Mouse (Mus musculus): Measurements from ENCODE around the gene Isg20. TPM values are rescaled to one million over a fixed set of nuclear protein-coding genes. Genes with fewer than 3 reads are reported as not detected.

Gene Isg20
- polyA plus RNA-seq (2017; shearing (Covaris generic)), result 100 to 1,000 TPM; 113 to 119 TPM

GRCm38 (mm10) chr7:78912974-78913474, at the start of gene Isg20:
Gene Isg20, plus strand, starts transcription at chr7:78913424.
- ATAC-seq, result no peak

DNA sequence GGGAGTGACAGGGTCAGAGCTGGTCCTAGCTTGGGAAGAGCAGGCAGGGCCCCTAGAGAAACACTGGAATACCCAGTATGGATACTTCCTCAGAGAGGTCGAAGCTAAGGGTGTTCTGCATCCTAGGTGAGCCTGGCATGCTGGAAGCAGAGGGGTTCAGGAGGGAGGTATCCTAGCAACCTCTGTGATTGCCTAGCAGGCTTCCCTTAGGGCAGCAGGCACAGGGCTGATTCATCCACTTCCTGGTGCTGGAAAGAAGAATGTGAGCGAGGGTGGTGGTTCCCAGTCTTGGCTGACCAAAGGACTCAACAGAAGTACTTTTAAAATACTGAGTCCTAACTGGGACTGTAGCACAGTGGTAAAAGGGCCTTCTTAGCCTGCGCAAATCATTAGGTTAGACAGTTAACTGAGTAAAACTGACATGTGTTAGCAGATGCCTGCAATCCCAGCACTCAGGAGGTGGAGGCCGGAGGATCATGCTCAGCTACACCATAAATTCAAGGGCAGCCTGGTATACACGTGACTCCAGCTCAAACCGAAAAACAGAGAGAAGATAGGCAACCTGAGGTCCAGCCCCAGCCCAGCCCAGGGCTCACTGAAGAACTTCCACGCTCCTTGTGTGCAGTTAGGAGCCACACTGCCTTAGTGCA, 49.3 kb upstream of the Isg20 start:
- ATAC-seq, result no peak

DNA sequence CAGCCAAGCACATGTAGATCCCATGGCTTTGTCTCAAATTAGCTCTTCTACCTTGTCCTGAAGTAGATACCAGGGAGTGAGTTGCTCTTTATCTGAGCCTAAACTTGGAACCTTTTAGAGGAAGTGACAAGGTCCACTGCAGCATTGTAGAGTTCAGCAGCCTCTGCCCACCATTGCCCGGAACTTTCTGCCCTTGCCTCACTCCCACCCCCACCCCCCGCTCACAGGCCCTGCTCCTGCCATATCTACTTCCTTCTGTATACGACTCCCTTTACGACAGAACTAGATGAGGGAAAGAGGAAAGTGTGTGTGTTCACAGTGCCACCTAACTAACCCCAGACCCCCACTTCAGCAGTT, 48.8 kb upstream of the Isg20 start:
- ATAC-seq, result no peak

DNA sequence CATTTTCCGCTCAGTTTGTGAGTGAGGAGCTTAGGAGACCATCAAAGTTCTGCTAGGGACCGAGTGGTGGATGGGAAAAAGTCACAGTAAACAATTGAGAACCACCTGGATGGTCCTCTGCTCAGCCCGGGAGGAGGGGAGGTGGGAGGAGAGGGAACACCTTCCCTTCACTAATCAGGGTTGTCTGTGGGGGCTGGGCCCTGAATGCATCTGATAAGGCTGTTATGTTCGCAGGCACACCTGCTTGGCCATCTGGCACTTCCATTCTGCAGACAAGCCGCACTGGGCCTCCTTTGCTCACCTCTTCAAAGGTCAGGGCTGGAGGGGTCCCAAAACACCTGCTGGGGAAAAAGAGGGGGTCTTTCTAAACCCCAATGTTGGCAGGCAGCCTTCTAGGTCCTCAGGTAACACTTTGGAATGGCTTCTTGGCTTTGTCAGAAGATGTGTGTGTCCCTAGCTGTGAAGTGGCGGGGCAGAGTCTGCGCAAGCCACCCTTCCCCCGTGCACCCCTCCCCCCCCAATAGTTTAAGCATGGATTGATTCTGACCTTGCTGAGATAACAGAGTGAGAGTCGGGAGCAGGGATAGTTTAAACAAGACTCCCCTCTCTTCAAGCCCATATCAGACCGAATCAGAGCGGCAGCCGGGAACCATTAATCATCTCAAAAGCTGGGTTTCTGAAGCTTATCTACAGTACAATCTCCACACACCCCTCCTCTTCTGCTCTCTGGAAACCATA, 47.8 kb upstream of the Isg20 start:
- no peak for ATAC-seq

- peak; percentile 23 for ATAC-seq
Measured at GRCm38 (mm10) chr7:78868731-78869130, 44.5 kb upstream of the Isg20 start.

DNA sequence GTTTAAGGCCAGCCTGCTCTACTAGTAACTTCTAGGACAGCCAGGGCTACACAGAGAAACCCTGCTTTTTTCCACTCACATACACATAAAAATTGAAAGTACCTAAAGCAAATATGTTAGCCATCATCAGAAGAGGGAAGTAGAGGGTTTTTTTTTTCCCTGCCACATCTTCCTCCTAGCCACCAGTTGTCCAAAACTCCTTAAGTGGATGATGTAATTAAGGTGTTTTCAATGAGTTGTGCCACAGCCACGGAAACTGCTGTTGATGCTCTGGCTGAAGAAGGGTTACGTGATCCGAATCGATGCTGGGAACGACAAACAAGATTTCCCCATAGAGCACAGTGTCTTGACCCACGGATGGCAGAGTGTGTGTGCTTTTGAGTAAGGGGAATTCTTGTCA, 40.9 kb upstream of the Isg20 start:
- no peak for ATAC-seq

- no peak for ATAC-seq
Measured at GRCm38 (mm10) chr7:78872831-78873230, 40.4 kb upstream of the Isg20 start.

- ATAC-seq, result no peak
Measured at GRCm38 (mm10) chr7:78881607-78882468, 31.4 kb upstream of the Isg20 start.

DNA sequence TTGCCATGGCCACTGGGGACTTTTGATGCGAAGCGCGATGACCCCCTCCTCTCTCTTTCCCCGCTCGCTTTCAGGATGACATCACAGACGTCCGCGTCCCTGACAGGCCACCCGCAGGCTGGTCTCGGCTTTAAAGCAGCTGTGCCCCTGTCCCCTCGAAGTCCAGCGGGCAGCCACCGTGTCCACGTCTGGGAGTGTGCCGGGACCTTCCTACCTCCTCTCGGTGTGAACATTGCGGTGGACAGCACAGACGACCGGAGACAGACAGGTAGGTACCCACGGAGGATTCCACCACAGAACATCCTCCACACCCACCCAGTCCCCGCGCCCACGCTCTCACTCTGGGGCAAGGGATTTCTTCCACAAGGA, 30.8 kb upstream of the Isg20 start:
- no peak for ATAC-seq

GRCm38 (mm10) chr7:78883016-78883725, 30.1 kb upstream of the Isg20 start:
- no peak for ATAC-seq

GRCm38 (mm10) chr7:78883726-78884060, 29.5 kb upstream of the Isg20 start:
- ATAC-seq, result no peak

DNA sequence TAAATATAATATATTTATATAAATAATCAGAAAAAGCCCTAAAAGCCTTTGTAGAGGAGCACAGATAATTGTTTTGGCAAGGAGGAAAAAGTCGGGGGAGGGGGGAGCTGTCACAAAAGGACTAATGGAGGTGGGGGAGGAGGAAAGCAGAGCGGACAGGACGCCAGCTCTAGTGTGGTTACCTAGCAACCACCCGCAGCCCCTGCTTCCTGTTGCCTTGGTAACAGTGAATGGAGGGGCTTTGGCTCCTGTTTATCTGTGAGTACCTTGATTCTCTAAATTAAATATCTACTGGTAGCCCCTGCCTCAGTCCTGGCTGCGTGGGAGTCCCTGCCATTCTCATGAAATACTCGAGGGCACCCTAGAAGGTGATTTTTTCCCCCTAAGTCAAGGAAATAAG, 29.1 kb upstream of the Isg20 start:
- ATAC-seq, result no peak

DNA sequence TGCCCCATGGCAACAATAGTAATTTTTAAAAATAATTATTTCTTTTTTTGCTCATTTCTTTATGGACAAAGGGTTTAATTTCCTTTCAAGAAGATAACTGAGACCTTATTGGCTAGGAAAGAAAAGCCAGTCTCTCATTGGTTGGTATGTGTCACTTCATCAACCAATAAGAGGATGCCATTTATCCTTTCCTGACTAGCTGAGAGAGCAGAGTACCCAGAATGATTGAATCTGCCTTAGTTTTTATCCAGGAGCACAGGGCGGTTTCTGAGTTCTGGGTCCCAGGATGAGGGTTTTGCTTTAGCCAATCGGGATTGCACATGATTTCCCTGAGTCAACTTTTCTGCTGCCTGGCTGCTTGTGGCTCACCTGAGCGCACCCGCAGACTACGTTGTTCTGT, 27.8 kb upstream of the Isg20 start:
- no peak for ATAC-seq

DNA sequence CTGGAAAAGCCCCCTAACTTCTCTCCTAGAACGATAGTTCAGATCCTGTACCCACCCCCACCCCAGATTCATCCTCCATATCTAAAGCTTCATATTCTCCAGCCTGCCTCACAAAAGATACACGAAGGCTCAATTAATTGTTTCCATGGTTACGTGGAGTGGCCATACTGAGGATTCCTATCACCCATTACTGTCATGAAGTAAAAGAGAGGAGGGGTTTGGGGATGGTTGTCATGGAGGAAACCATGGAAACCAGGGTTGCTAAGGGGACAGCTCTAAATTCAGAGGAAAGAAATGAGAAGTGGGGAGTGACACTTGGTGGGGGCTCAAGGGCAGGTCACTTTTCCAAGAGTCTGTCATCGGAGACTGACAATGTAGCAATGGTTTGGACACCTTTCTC, 26.7 kb upstream of the Isg20 start:
- no peak for ATAC-seq

DNA sequence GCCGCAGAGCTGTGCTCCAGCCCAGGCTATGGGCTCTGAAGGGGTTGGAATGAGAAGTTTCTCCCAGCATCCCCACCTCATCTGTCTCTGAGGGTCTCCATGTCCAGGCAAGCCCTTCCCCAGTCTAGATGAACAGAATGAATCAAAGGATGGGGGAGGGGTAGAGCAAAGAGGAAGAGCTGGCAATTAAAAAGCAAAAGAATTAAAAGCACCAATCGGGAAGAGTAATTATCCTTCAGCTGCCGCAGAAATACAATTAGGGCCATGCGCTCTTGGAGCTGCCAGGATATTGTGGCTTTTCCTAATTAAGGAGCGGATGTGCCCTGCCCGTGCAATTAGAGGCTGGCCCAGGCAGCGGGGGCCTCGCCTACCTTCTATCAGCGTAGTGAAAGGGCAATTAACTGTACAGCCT, 25.8 kb upstream of the Isg20 start:
- ATAC-seq, result no peak

GRCm38 (mm10) chr7:78890641-78891040, 22.6 kb upstream of the Isg20 start:
- peak; percentile 36 for ATAC-seq

DNA sequence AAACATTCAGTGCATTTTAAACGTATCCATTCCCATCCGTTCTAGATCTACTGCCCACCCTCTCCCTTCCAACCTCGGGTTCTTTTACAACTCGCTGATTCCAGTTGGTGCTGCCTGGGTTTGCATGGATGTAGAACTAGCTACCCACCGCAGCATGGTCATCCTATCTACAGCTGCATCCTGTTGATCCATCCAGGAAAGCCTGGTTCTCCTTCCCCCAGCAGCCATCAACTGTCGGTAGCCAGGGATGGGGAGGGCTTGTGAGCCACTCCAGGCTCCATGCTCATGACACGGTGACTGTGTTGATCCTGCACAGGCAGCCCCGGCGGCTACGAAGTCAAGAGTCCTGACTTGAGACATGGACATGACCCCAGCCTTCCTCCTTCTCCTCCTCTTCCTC, 19.3 kb upstream of the Isg20 start:
- ATAC-seq, result no peak

GRCm38 (mm10) chr7:78895021-78895652, 18.1 kb upstream of the Isg20 start:
- ATAC-seq, result no peak

GRCm38 (mm10) chr7:78895653-78896333, 17.4 kb upstream of the Isg20 start, which contains the start of gene Aen:
Gene Aen, plus strand, starts transcription at chr7:78895854.
- ATAC-seq, result peak; percentile 99

GRCm38 (mm10) chr7:78897567-78897966, 15.7 kb upstream of the Isg20 start:
- ATAC-seq, result no peak

DNA sequence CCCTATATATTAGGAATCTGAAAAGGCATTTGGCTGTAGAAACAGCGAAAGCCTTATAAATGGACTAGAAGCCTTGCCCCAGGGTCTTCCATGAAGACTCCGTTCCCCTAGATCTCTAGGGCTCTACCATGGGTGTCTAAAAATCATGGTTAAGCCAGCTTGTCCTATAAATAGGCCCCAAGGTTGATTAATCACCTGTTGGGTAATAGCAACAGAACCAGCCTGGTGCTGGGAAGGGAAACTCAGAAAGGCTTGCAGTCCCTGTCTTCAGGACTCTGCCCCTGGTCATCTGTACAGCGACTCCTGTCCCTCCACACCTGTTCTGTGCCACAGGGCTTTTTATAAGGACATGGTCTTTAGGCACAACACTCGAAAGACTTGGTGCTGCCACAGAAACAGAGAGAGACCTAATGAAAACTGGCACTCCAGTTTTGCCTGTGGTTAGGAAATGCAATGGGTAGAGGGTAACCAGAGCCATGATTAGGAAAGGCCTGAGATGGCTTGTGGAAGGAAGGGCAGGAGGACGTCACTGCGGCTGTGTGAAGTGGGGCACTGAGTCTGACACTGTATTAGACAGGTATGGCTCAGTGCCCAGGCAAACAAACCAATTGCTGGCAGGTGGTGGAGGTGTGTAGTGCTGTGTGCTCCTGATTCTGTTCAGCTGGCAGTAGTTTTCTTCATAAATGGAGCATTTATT, 9.9 kb upstream of the Isg20 start:
- no peak for ATAC-seq

All from activated CD4-positive, CD25-positive, alpha-beta regulatory T cell, adult 4 months (primary cell).